Mouse (Mus musculus) lung, postnatal 0 days (tissue): ENCODE results near the gene Gpr183. TPM values are rescaled to one million over a fixed set of nuclear protein-coding genes. Genes with fewer than 3 reads are reported as not detected.
A peak's percentile ranks its signal among the peaks of the same experiment; 100 is the strongest.

Experiments used
- ATAC-seq: fragments of 200-750 bp; cut with Nextera tagmentation; 2 replicates; pipeline ENCODE4 v1.8.0; 2017; ENCODE audit warnings: moderate library complexity
- DNase-seq: peaks from one replicate; pipeline ENCODE4 v3.0.0-alpha.2; 2016; ENCODE audit warnings: low spot score
- H3K27ac ChIP-seq: fragments of 300-500 bp; sonication (generic); 2 replicates; pipeline ENCODE4 v1.5.1; 2014; ENCODE audit warnings: antibody characterized with exemption, mild to moderate bottlenecking, low read length, mixed read lengths
- H3K27me3 ChIP-seq: fragments of 300-500 bp; sonication (generic); replicated peaks from 2 replicates; pipeline ENCODE4 v1.6.1; 2014; ENCODE audit warnings: low read length, mixed read lengths; ENCODE audit not compliant: insufficient read depth
- H3K36me3 ChIP-seq: fragments of 300-500 bp; sonication (generic); 2 replicates; pipeline ENCODE4 v1.6.1; 2014; ENCODE audit warnings: low read length, mixed read lengths; ENCODE audit not compliant: insufficient read depth
- H3K4me1 ChIP-seq: fragments of 300-500 bp; sonication (generic); 2 replicates; pipeline ENCODE4 v1.6.1; 2014; ENCODE audit warnings: antibody characterized with exemption, low read depth, low read length, mixed read lengths; ENCODE audit not compliant: insufficient read depth
- H3K4me2 ChIP-seq: fragments of 300-500 bp; sonication (generic); replicated peaks from 2 replicates; pipeline ENCODE4 v1.6.1; 2014; ENCODE audit warnings: low read depth, mild to moderate bottlenecking, low read length, moderate library complexity, mixed read lengths
- H3K4me3 ChIP-seq: fragments of 300-500 bp; sonication (generic); 2 replicates; pipeline ENCODE4 v1.5.1; 2014; ENCODE audit warnings: low read depth, low read length
- H3K9ac ChIP-seq: fragments of 300-500 bp; sonication (generic); replicated peaks from 2 replicates; pipeline ENCODE4 v1.6.1; 2014; ENCODE audit warnings: low read depth, mild to moderate bottlenecking
- H3K9me3 ChIP-seq: fragments of 300-500 bp; sonication (generic); 2 replicates; pipeline ENCODE4 v1.6.1; 2016; ENCODE audit warnings: low read length, mixed read lengths
- CTCF ChIP-seq: IDR thresholded peaks from 2 replicates; pipeline ENCODE4 v1.5.1; 2016; ENCODE audit warnings: antibody characterized with exemption, mild to moderate bottlenecking
- EP300 ChIP-seq: IDR thresholded peaks from 2 replicates; pipeline ENCODE4 v1.6.1; 2016; ENCODE audit warnings: antibody characterized with exemption, mild to moderate bottlenecking, control low read depth
- WGBS: fragments of 180-500 bp; shearing (Covaris S2); extraction: QIAGEN DNeasy Blood & Tissue Kit; methylation state at CpG from one replicate; pipeline ENCODE4 v1.1.7; 2014; 5-methylcytosine and 5-hydroxymethylcytosine counted together
- polyA plus RNA-seq: library from polyadenylated mRNA; unstranded; fragments of >200 nt; fragmentation: Nextera tagmentation; extraction: Ambion mirVana; gene quantifications from 2 replicates; pipeline ENCODE4 v1.2.1, GENCODE M21; 2015

The Gpr183 gene
- polyA plus RNA-seq, 1 experiment from 2014 or later: 1.6 TPM

- no peak overlapping the region for H3K4me2 ChIP-seq
- H3K4me3 ChIP-seq: no peak overlapping the region
- no peaks in the 10 kb centered on the region; the same call in 1 of the 2 replicates for H3K4me1 ChIP-seq
- no peak overlapping the region for H3K27ac ChIP-seq
- TF ChIP-seq CTCF: no peak
- TF ChIP-seq EP300: no peak
- DNase-seq (peak; percentile 72), ATAC-seq (peak; percentile 32)
- peaks cover 9% of the 10 kb centered on the region; the same call in 1 of the 2 replicates for H3K36me3 ChIP-seq
- WGBS: 63% methylated on average over 8 of the region's 8 CpGs
- no peak overlapping the region for H3K9ac ChIP-seq
- no peaks in the 10 kb centered on the region for H3K9me3 ChIP-seq
- H3K27me3 ChIP-seq: no peaks in the 10 kb centered on the region
These were observed 31.8 kb upstream of the Gpr183 start for GRCm38 (mm10) chr14:121996786-121997185.

GRCm38 (mm10) chr14:121995557-121995870, 30.5 kb upstream of the Gpr183 start:
- TF ChIP-seq CTCF (no peak), EP300 (no peak)
- Histone ChIP-seq H3K4me3 (no peak overlapping the region), H3K9me3 (no peaks in the 10 kb centered on the region), H3K4me2 (no peak overlapping the region), H3K36me3 (peaks cover 9% of the 10 kb centered on the region; the same call in 1 of the 2 replicates), H3K9ac (no peak overlapping the region), H3K27me3 (no peaks in the 10 kb centered on the region), H3K4me1 (no peaks in the 10 kb centered on the region; the same call in 1 of the 2 replicates), H3K27ac (no peak overlapping the region)
- 70% methylated on average over 1 of the region's 1 CpGs for WGBS
- no peak for DNase-seq
- ATAC-seq: no peak

GRCm38 (mm10) chr14:121994846-121995556, 30.0 kb upstream of the Gpr183 start:
- DNase-seq (peak; percentile 44), ATAC-seq (no peak)
- Histone ChIP-seq H3K4me1 (no peaks in the 10 kb centered on the region; the same call in 1 of the 2 replicates), H3K9ac (no peak overlapping the region), H3K27me3 (no peaks in the 10 kb centered on the region), H3K4me3 (no peak overlapping the region), H3K27ac (no peak overlapping the region), H3K36me3 (peaks cover 9% of the 10 kb centered on the region; the same call in 1 of the 2 replicates), H3K9me3 (no peaks in the 10 kb centered on the region), H3K4me2 (no peak overlapping the region)
- 85% methylated on average over 7 of the region's 7 CpGs for WGBS
- TF ChIP-seq EP300 (no peak), CTCF (no peak)

- TF ChIP-seq CTCF (no peak), EP300 (no peak)
- WGBS: 90% methylated on average over 17 of the region's 17 CpGs
- no peak for ATAC-seq
These were observed 29.2 kb upstream of the Gpr183 start for GRCm38 (mm10) chr14:121994171-121994700.

GRCm38 (mm10) chr14:121993616-121994015, 28.6 kb upstream of the Gpr183 start:
- H3K4me3 ChIP-seq: no peak overlapping the region
- WGBS: 86% methylated on average over 4 of the region's 4 CpGs
- no peak for DNase-seq

More at GRCm38 (mm10) chr14:121994171-121994700, 29.2 kb upstream of the Gpr183 start:
- Histone ChIP-seq H3K27me3 (no peaks in the 10 kb centered on the region), H3K36me3 (peaks cover 9% of the 10 kb centered on the region; the same call in 1 of the 2 replicates), H3K27ac (no peak overlapping the region), H3K4me1 (no peaks in the 10 kb centered on the region; the same call in 1 of the 2 replicates), H3K4me3 (no peak overlapping the region), H3K9ac (no peak overlapping the region), H3K9me3 (no peaks in the 10 kb centered on the region), H3K4me2 (no peak overlapping the region)
- no peak for DNase-seq

GRCm38 (mm10) chr14:121992395-121993280, 27.6 kb upstream of the Gpr183 start:
- 70% methylated on average over 13 of the region's 13 CpGs for WGBS
- H3K4me3 ChIP-seq: no peak overlapping the region
- no peaks in the 10 kb centered on the region; the same call in 1 of the 2 replicates for H3K4me1 ChIP-seq
- no peak overlapping the region for H3K4me2 ChIP-seq
- no peak overlapping the region for H3K9ac ChIP-seq
- H3K9me3 ChIP-seq: no peaks in the 10 kb centered on the region
- no peaks in the 10 kb centered on the region for H3K27me3 ChIP-seq
- ATAC-seq: peak; percentile 55
- TF ChIP-seq CTCF (no peak), EP300 (no peak)
- peak; percentile 29 for DNase-seq
- peaks cover 9% of the 10 kb centered on the region; the same call in 1 of the 2 replicates for H3K36me3 ChIP-seq
- H3K27ac ChIP-seq: no peak overlapping the region

More at GRCm38 (mm10) chr14:121993616-121994015, 28.6 kb upstream of the Gpr183 start:
- TF ChIP-seq CTCF (no peak), EP300 (no peak)
- Histone ChIP-seq H3K9ac (no peak overlapping the region), H3K27me3 (no peaks in the 10 kb centered on the region), H3K4me1 (no peaks in the 10 kb centered on the region; the same call in 1 of the 2 replicates), H3K9me3 (no peaks in the 10 kb centered on the region), H3K27ac (no peak overlapping the region), H3K4me2 (no peak overlapping the region), H3K36me3 (peaks cover 9% of the 10 kb centered on the region; the same call in 1 of the 2 replicates)
- no peak for ATAC-seq
